Mouse (Mus musculus) erythroblast, embryonic 14.5 days (primary cell): ENCODE results near the gene Naa20.

Experiments used
- GATA1 ChIP-seq: IDR thresholded peaks from 2 replicates; pipeline ENCODE4 v1.6.1; 2012; ENCODE audit warnings: low read length, inconsistent platforms, mixed read lengths
- TAL1 ChIP-seq: IDR thresholded peaks from 3 replicates; pipeline ENCODE4 v1.6.1; 2012; ENCODE audit warnings: low read length, inconsistent platforms, mixed read lengths

DNA sequence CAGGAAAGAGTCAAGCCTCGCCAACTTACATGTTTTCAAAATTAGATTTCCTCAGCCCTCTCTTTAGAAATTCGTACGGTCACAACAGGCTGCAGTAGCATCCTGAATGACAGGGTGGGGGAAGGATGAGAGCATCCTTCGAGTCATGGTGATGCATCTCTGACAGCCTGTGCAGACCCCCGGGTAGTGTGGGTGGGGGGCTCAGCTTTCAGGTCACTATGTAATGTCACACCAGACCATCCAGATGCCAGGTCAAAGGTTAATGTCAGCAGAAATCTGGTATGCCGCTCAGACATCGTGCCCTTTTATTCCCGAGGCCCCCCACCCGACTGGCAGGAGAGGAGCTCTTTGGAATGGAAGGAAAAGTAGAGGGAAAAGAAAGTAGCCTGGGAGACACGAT lies 48.3 kb downstream of the Naa20 start:
- TF ChIP-seq TAL1, result no peak
- TF ChIP-seq GATA1, result no peak
